ENCODE assay signal across 7 mouse cellular contexts in genomic region chr7:12818521-12819295, GRCm38 (mm10). TPM values are rescaled to one million over a fixed set of nuclear protein-coding genes. Genes with fewer than 3 reads are reported as not detected.
DNase-seq lines count a peak whose midpoint lies in the region; ATAC-seq and TF ChIP-seq lines count a peak whose summit lies in the region.

Zfp329 (minus strand) TSS chr7:12818858.

- peak within 1 kb of the TSS; percentile 83 for H3K4me3 ChIP-seq in embryonic facial prominence, embryonic 12.5 days
- peak within 1 kb of the TSS; percentile 83 for H3K4me3 ChIP-seq in kidney, adult 2 months (ENCODE audit: insufficient read depth, low read depth, low read length)
- H3K4me3 ChIP-seq in limb, embryonic 13.5 days = peak within 1 kb of the TSS; percentile 85
- H3K4me3 ChIP-seq in midbrain, embryonic 16.5 days (ENCODE audit: low read depth, low read length) = peak within 1 kb of the TSS; percentile 79

- peak; percentile 91 for ATAC-seq in embryonic facial prominence, embryonic 12.5 days (ENCODE audit: insufficient number of reproducible peaks, insufficient read depth, low FRiP score, low TSS enrichment)
- peak; percentile 97 for ATAC-seq in limb, embryonic 13.5 days (ENCODE audit: low FRiP score, low read depth)
- peak; percentile 95 for ATAC-seq in midbrain, embryonic 16.5 days

- H3K27me3 ChIP-seq in embryonic facial prominence, embryonic 12.5 days = no peaks in the 10 kb centered on the region
- H3K27me3 ChIP-seq in kidney, adult 2 months (replicated peaks; ENCODE audit: control insufficient read depth, insufficient read depth, low read length) = no peaks in the 10 kb centered on the region
- no peaks in the 10 kb centered on the region for H3K27me3 ChIP-seq in limb, embryonic 13.5 days
- no peaks in the 10 kb centered on the region for H3K27me3 ChIP-seq in midbrain, embryonic 16.5 days (ENCODE audit: control insufficient read depth, insufficient read depth, low read depth, low read length)

- TF ChIP-seq CTCF in kidney, adult 2 months (conservative IDR thresholded peaks at IDR 0.05; ENCODE audit: insufficient read depth, insufficient read length, low read depth, low read length) = 0 out of 2 replicates have a peak, but pooled peaks have one; percentile 3

- peak; percentile 91 for DNase-seq in adrenal gland, postnatal 25 days
- peak; percentile 93 to 94 for DNase-seq in heart, adult 18-20 months
- DNase-seq in kidney, adult 2 months = peak; percentile 95
- DNase-seq in spleen, postnatal 10 days (ENCODE audit: low spot score in 2 of 2) = peak; percentile 85 to 93

- H3K4me1 ChIP-seq in embryonic facial prominence, embryonic 12.5 days = no peaks in the 10 kb centered on the region
- no peaks in the 10 kb centered on the region for H3K4me1 ChIP-seq in kidney, adult 2 months (ENCODE audit: control insufficient read depth, insufficient read depth, low read length)
- H3K4me1 ChIP-seq in limb, embryonic 13.5 days = peaks cover 9% of the 10 kb centered on the region
- H3K4me1 ChIP-seq in midbrain, embryonic 16.5 days (ENCODE audit: control insufficient read depth, insufficient read depth, low read length) = peaks cover 9% of the 10 kb centered on the region

- under 1% methylated on average over 40 of the region's 40 CpGs for WGBS in embryonic facial prominence, embryonic 12.5 days
- under 1% methylated on average over 40 of the region's 40 CpGs for WGBS in kidney, adult 2 months
- under 1% methylated on average over 39 of the region's 40 CpGs for WGBS in limb, embryonic 13.5 days
- under 1% methylated on average over 40 of the region's 40 CpGs for WGBS in midbrain, embryonic 16.5 days

- peak within 1 kb of the TSS; percentile 88 for H3K9ac ChIP-seq in embryonic facial prominence, embryonic 12.5 days
- peak within 1 kb of the TSS; percentile 93 for H3K9ac ChIP-seq in limb, embryonic 13.5 days
- H3K9ac ChIP-seq in midbrain, embryonic 16.5 days (ENCODE audit: low read depth, low read length) = peak within 1 kb of the TSS; percentile 92

- peak within 1 kb of the TSS; percentile 86 for H3K27ac ChIP-seq in embryonic facial prominence, embryonic 12.5 days
- H3K27ac ChIP-seq in kidney, adult 2 months (ENCODE audit: insufficient read depth, low read depth, low read length) = no peak within 1 kb of the TSS
- peak within 1 kb of the TSS; percentile 76; the same call in 1 of the 2 replicates for H3K27ac ChIP-seq in limb, embryonic 13.5 days
- H3K27ac ChIP-seq in midbrain, embryonic 16.5 days (ENCODE audit: low read length) = peak within 1 kb of the TSS; percentile 92

- peak; percentile 33 for TF ChIP-seq POLR2A in kidney, adult 2 months (IDR thresholded peaks at IDR 0.05; ENCODE audit: low read depth, low read length)

- peak within 1 kb of the TSS; percentile 64 for H3K4me2 ChIP-seq in embryonic facial prominence, embryonic 12.5 days (replicated peaks)
- H3K4me2 ChIP-seq in limb, embryonic 13.5 days (replicated peaks) = peak within 1 kb of the TSS; percentile 78
- peak within 1 kb of the TSS; percentile 80 for H3K4me2 ChIP-seq in midbrain, embryonic 16.5 days (ENCODE audit: low read length)

- H3K9me3 ChIP-seq in embryonic facial prominence, embryonic 12.5 days = peaks cover 20% of the 10 kb centered on the region
- peaks cover 32% of the 10 kb centered on the region for H3K9me3 ChIP-seq in limb, embryonic 13.5 days
- peaks cover 20% of the 10 kb centered on the region for H3K9me3 ChIP-seq in midbrain, embryonic 16.5 days (replicated peaks; ENCODE audit: control insufficient read depth, low read length, poor library complexity, severe bottlenecking)

- H3K36me3 ChIP-seq in embryonic facial prominence, embryonic 12.5 days = peaks cover 23% of the 10 kb centered on the region
- peaks cover 3% of the 10 kb centered on the region for H3K36me3 ChIP-seq in kidney, adult 2 months (ENCODE audit: control insufficient read depth, insufficient read depth, low read length)
- peaks cover 28% of the 10 kb centered on the region for H3K36me3 ChIP-seq in limb, embryonic 13.5 days
- peaks cover 16% of the 10 kb centered on the region for H3K36me3 ChIP-seq in midbrain, embryonic 16.5 days (ENCODE audit: control insufficient read depth, insufficient read depth, low read length)

RNA-seq across cellular contexts. Expression of gene Zfp329, which starts in this region (rescaled TPM):
- 15.1 and 15.2 TPM in 2 replicates for total RNA-seq in adrenal gland, postnatal 25 days (2021)
- polyA plus RNA-seq in embryonic facial prominence, embryonic 12.5 days (2016; fragmentation: Nextera tagmentation; extraction: Ambion mirVana) = 19.8 TPM in 2 replicates
- total RNA-seq in heart, adult 18-20 months (2021) = 1 to 10 TPM; 4.3 to 6.1 TPM
- 1.1 and 1.7 TPM in 2 replicates for polyA plus RNA-seq in kidney, adult 2 months (2012; rRNA removed)
- polyA plus RNA-seq in limb, embryonic 13.5 days (2015; fragmentation: Nextera tagmentation; extraction: Ambion mirVana) = 17.5 TPM in 2 replicates
- 32.6 and 33.9 TPM in 2 replicates for polyA plus RNA-seq in midbrain, embryonic 16.5 days (2015; fragmentation: Nextera tagmentation; extraction: Ambion mirVana)
